Mouse (Mus musculus): Measurements from ENCODE around the gene Cnpy2.
A peak's percentile ranks its signal among the peaks of the same experiment; 100 is the strongest.

- TF ChIP-seq CTCF (IDR thresholded peaks at IDR 0.05; ENCODE audit: borderline replicate concordance, insufficient read depth, low read depth, low read length), result peak; percentile 22; the same call in 1 of the 2 replicates
- TF ChIP-seq POLR2A (IDR thresholded peaks at IDR 0.05; ENCODE audit: borderline replicate concordance, insufficient read depth, low read length), result no peak
Measured at GRCm38 (mm10) chr10:128374393-128374792, 52.1 kb downstream of the Cnpy2 start.
